Mouse (Mus musculus) MEL (cell line): ENCODE results near the gene Slc19a1. TPM values are rescaled to one million over a fixed set of nuclear protein-coding genes. Genes with fewer than 3 reads are reported as not detected.

ENCODE experiments used
- DNase-seq: peaks from one replicate; pipeline ENCODE4 v3.0.0; 2011; ENCODE audit warnings: low read depth, low spot score
- H3K27ac ChIP-seq: 2 replicates; pipeline ENCODE4 v1.5.1; 2012; ENCODE audit warnings: low read depth, mild to moderate bottlenecking, control low read depth, low read length, moderate library complexity; ENCODE audit not compliant: control insufficient read depth
- H3K27me3 ChIP-seq, 2 experiments: fragments of 150-350 bp in 1 of 2; sonication (generic) in 1 of 2; 2 replicates each; pipeline ENCODE4 v1.6.1; 2012; ENCODE audit warnings: low read length in 2 of 2, mild to moderate bottlenecking in 2 of 2, improper control_type of control experiment in 1 of 2, moderate library complexity in 1 of 2; ENCODE audit not compliant: insufficient read depth in 2 of 2, control insufficient read depth in 1 of 2
- H3K36me3 ChIP-seq, 2 experiments: 2 replicates each; pipeline ENCODE4 v1.6.1; 2012 to 2014; ENCODE audit warnings: low read length in 2 of 2, improper control_type of control experiment in 1 of 2, inconsistent platforms in 1 of 2, mild to moderate bottlenecking in 1 of 2; ENCODE audit not compliant: insufficient read depth in 2 of 2, control insufficient read depth in 1 of 2
- H3K4me1 ChIP-seq, 2 experiments: fragments of 150-350 bp in 1 of 2; sonication (generic) in 1 of 2; 2 replicates each; pipeline ENCODE4 v1.6.1; 2012; ENCODE audit warnings: low read length in 2 of 2, improper control_type of control experiment in 1 of 2, mild to moderate bottlenecking in 1 of 2; ENCODE audit not compliant: insufficient read depth in 2 of 2, control insufficient read depth in 1 of 2
- H3K4me3 ChIP-seq, 2 experiments: fragments of 150-350 bp in 1 of 2; sonication (generic) in 1 of 2; 2 replicates each; pipeline ENCODE4 v1.5.1; 2012; ENCODE audit warnings: low read depth in 2 of 2, low read length in 2 of 2, mild to moderate bottlenecking in 2 of 2, moderate library complexity in 2 of 2, control low read depth in 1 of 2, improper control_type of control experiment in 1 of 2; ENCODE audit not compliant: control insufficient read depth in 1 of 2, insufficient read depth in 1 of 2
- H3K79me2 ChIP-seq: 2 replicates; pipeline ENCODE4 v1.6.1; 2012; ENCODE audit warnings: mild to moderate bottlenecking, low read length, moderate library complexity; ENCODE audit not compliant: control insufficient read depth, poor library complexity, insufficient read depth
- H3K9ac ChIP-seq: 2 replicates; pipeline ENCODE4 v1.6.1; 2012; ENCODE audit warnings: low read depth, mild to moderate bottlenecking, control low read depth, low read length, moderate library complexity; ENCODE audit not compliant: control insufficient read depth, poor library complexity, severe bottlenecking
- H3K9me3 ChIP-seq: fragments of 150-350 bp; sonication (generic); replicated peaks from 2 replicates; pipeline ENCODE4 v1.6.1; 2012; ENCODE audit warnings: mild to moderate bottlenecking, low read length, improper control_type of control experiment, moderate library complexity; ENCODE audit not compliant: insufficient read depth
- BHLHE40 ChIP-seq: IDR thresholded peaks from 2 replicates; pipeline ENCODE4 v1.6.1; 2012; ENCODE audit warnings: low read depth, mild to moderate bottlenecking, inconsistent platforms, low read length, improper control_type of control experiment, borderline replicate concordance
- CHD1 ChIP-seq: IDR thresholded peaks from 2 replicates; pipeline ENCODE4 v1.6.1; 2012; ENCODE audit warnings: low read depth, mild to moderate bottlenecking, inconsistent platforms, low read length, improper control_type of control experiment
- CHD2 ChIP-seq: IDR thresholded peaks from 2 replicates; pipeline ENCODE4 v1.6.1; 2011; ENCODE audit warnings: low read length, improper control_type of control experiment
- CTCF ChIP-seq, 3 experiments: IDR thresholded peaks in 2 of 3; conservative IDR thresholded peaks in 1 of 3; 2 replicates each; pipeline ENCODE4 v1.5.1; 2011 to 2012; ENCODE audit warnings: low read length in 3 of 3, low read depth in 2 of 3, mild to moderate bottlenecking in 2 of 3, improper control_type of control experiment in 1 of 3, inconsistent platforms in 1 of 3, mixed read lengths in 1 of 3, moderate library complexity in 1 of 3; ENCODE audit not compliant: control insufficient read depth in 1 of 3, insufficient read depth in 1 of 3, poor library complexity in 1 of 3, severe bottlenecking in 1 of 3
- ELF1 ChIP-seq: IDR thresholded peaks from 2 replicates; pipeline ENCODE4 v1.6.1; 2014; ENCODE audit warnings: low read depth, mild to moderate bottlenecking, inconsistent platforms, low read length, improper control_type of control experiment, moderate library complexity
- EP300 ChIP-seq, 2 experiments: IDR thresholded peaks; 2 replicates each; pipeline ENCODE4 v1.6.1; 2011; ENCODE audit warnings: improper control_type of control experiment in 2 of 2, low read length in 2 of 2, low read depth in 1 of 2, mild to moderate bottlenecking in 1 of 2
- GATA1 ChIP-seq: IDR thresholded peaks from 2 replicates; pipeline ENCODE4 v1.6.1; 2011; ENCODE audit warnings: low read depth, low read length, improper control_type of control experiment
- HCFC1 ChIP-seq: IDR thresholded peaks from 2 replicates; pipeline ENCODE4 v1.6.1; 2012; ENCODE audit warnings: low read depth, mild to moderate bottlenecking, inconsistent platforms, low read length, improper control_type of control experiment, moderate library complexity
- JUND ChIP-seq: IDR thresholded peaks from 2 replicates; pipeline ENCODE4 v1.6.1; 2011; ENCODE audit warnings: low read depth, mild to moderate bottlenecking, improper control_type of control experiment, low read length
- MAFK ChIP-seq: IDR thresholded peaks from 2 replicates; pipeline ENCODE4 v1.6.1; 2011; ENCODE audit warnings: low read depth, mild to moderate bottlenecking, low read length, improper control_type of control experiment, borderline replicate concordance
- MAX ChIP-seq: IDR thresholded peaks from 2 replicates; pipeline ENCODE4 v1.6.1; 2011; ENCODE audit warnings: low read length, improper control_type of control experiment
- POLR2AphosphoS2 ChIP-seq: IDR thresholded peaks from 2 replicates; pipeline ENCODE4 v1.6.1; 2011; ENCODE audit warnings: low read length, improper control_type of control experiment
- POLR2AphosphoS5 ChIP-seq: IDR thresholded peaks from 2 replicates; pipeline ENCODE4 v1.6.1; 2012; ENCODE audit warnings: low read depth, borderline replicate concordance, mild to moderate bottlenecking, inconsistent platforms, low read length, moderate library complexity, mixed read lengths
- RAD21 ChIP-seq: IDR thresholded peaks from 2 replicates; pipeline ENCODE4 v1.6.1; 2011; ENCODE audit warnings: mild to moderate bottlenecking, low read depth, low read length, improper control_type of control experiment
- RCOR1 ChIP-seq: IDR thresholded peaks from 2 replicates; pipeline ENCODE4 v1.6.1; 2012; ENCODE audit warnings: low read depth, mild to moderate bottlenecking, inconsistent platforms, low read length, improper control_type of control experiment
- SMC3 ChIP-seq: IDR thresholded peaks from 2 replicates; pipeline ENCODE4 v1.6.1; 2011; ENCODE audit warnings: low read depth, low read length, improper control_type of control experiment
- TCF12 ChIP-seq: IDR thresholded peaks from 2 replicates; pipeline ENCODE4 v1.6.1; 2014; ENCODE audit warnings: low read depth, mild to moderate bottlenecking, inconsistent platforms, low read length, improper control_type of control experiment, moderate library complexity
- UBTF ChIP-seq: IDR thresholded peaks from 2 replicates; pipeline ENCODE4 v1.6.1; 2012; ENCODE audit warnings: low read depth, mild to moderate bottlenecking, inconsistent platforms, low read length, improper control_type of control experiment, moderate library complexity, borderline replicate concordance; ENCODE audit not compliant: insufficient read depth
- USF1 ChIP-seq: IDR thresholded peaks from 2 replicates; pipeline ENCODE4 v1.6.1; 2014; ENCODE audit warnings: low read depth, mild to moderate bottlenecking, inconsistent platforms, low read length, improper control_type of control experiment, moderate library complexity
- USF2 ChIP-seq, 2 experiments: IDR thresholded peaks; 2 replicates each; pipeline ENCODE4 v1.6.1; 2011 to 2012; ENCODE audit warnings: improper control_type of control experiment in 2 of 2, low read length in 2 of 2, borderline replicate concordance in 1 of 2, inconsistent platforms in 1 of 2, low read depth in 1 of 2, mild to moderate bottlenecking in 1 of 2; ENCODE audit not compliant: insufficient read depth in 1 of 2
- ZC3H11A ChIP-seq: IDR thresholded peaks from 2 replicates; pipeline ENCODE4 v1.6.1; 2012; ENCODE audit warnings: low read depth, mild to moderate bottlenecking, inconsistent platforms, low read length, improper control_type of control experiment
- ZKSCAN1 ChIP-seq: IDR thresholded peaks from 2 replicates; pipeline ENCODE4 v1.6.1; 2012; ENCODE audit warnings: low read depth, mild to moderate bottlenecking, inconsistent platforms, low read length, improper control_type of control experiment, moderate library complexity
- ZNF384 ChIP-seq: IDR thresholded peaks from 2 replicates; pipeline ENCODE4 v1.6.1; 2012; ENCODE audit warnings: low read depth, mild to moderate bottlenecking, inconsistent platforms, low read length, improper control_type of control experiment
- polyA plus RNA-seq, 2 experiments: library from polyadenylated mRNA; stranded (reverse) in 1 of 2; unstranded in 1 of 2; fragments of >175 nt in 1 of 2; fragments of >200 nt in 1 of 2; gene quantifications; 2 replicates each; pipeline versions ENCODE4 v1.2.1 to v1.2.4; 2012; ENCODE audit warnings: low replicate concordance in 2 of 2, low read depth in 1 of 2; ENCODE audit not compliant: insufficient read length in 2 of 2, insufficient read depth in 1 of 2, missing spikeins in 1 of 2
- total RNA-seq: library from RNA; depleted of rRNA; stranded (reverse); fragments of 300-350 nt; gene quantifications from 2 replicates; pipeline ENCODE4 v1.2.3, GENCODE M21; 2012

Gene Slc19a1
- total and polyA plus RNA-seq, 3 experiments: 65.3 to 86.4 TPM; not detected in 1

- TF ChIP-seq USF1: no peak
- TF ChIP-seq POLR2AphosphoS2: no peak
- TF ChIP-seq JUND: no peak
- TF ChIP-seq CHD2: no peak
- TF ChIP-seq, all 39 proteins: peak for 0
- no peak overlapping the region for H3K27ac ChIP-seq
- H3K36me3 ChIP-seq: no peaks in the 10 kb centered on the region
- DNase-seq: no peak
- H3K79me2 ChIP-seq: no peaks in the 10 kb centered on the region
- H3K4me3 ChIP-seq: no peak overlapping the region
- peaks cover 0 to 4% of the 10 kb centered on the region in 2 experiments; a peak in 2 of 4 replicates for H3K4me1 ChIP-seq
- no peaks in the 10 kb centered on the region for H3K9me3 ChIP-seq
- no peak overlapping the region for H3K9ac ChIP-seq
- peaks cover 3 to 8% of the 10 kb centered on the region in 2 experiments; a peak in 3 of 4 replicates for H3K27me3 ChIP-seq
Measured at GRCm38 (mm10) chr10:77017061-77017460, 15.0 kb upstream of the Slc19a1 start.

- TF ChIP-seq BHLHE40: no peak
- no peak for TF ChIP-seq SMC3
- TF ChIP-seq HCFC1: no peak
- peak in 1 of 3 experiments; percentile 27; a peak in 2 of 6 replicates for TF ChIP-seq CTCF (IDR thresholded peaks at IDR 0.05 in 2 of 3, conservative IDR thresholded peaks at IDR 0.05 in 1 of 3; ENCODE audit: control insufficient read depth in 1 of 3, insufficient read depth in 1 of 3, low read depth in 2 of 3, low read length in 3 of 3, poor library complexity in 1 of 3, severe bottlenecking in 1 of 3)
- TF ChIP-seq ELF1: no peak
- peaks cover 3 to 8% of the 10 kb centered on the region in 2 experiments; a peak in 3 of 4 replicates for H3K27me3 ChIP-seq
- H3K9me3 ChIP-seq: no peaks in the 10 kb centered on the region
- H3K9ac ChIP-seq: no peak overlapping the region
- H3K4me1 ChIP-seq: peaks cover 0 to 4% of the 10 kb centered on the region in 2 experiments; a peak in 2 of 4 replicates
- no peak overlapping the region for H3K4me3 ChIP-seq
- no peaks in the 10 kb centered on the region for H3K36me3 ChIP-seq
- no peaks in the 10 kb centered on the region for H3K79me2 ChIP-seq
- no peak for DNase-seq
- no peak overlapping the region for H3K27ac ChIP-seq
Measured at GRCm38 (mm10) chr10:77017662-77018061, 14.4 kb upstream of the Slc19a1 start.

- Histone ChIP-seq H3K4me1 (peaks cover 0 to 4% of the 10 kb centered on the region in 2 experiments; a peak in 2 of 4 replicates), H3K4me3 (no peak overlapping the region), H3K27me3 (peaks cover 3 to 7% of the 10 kb centered on the region in 2 experiments; a peak in 3 of 4 replicates), H3K9ac (no peak overlapping the region), H3K27ac (no peak overlapping the region), H3K79me2 (no peaks in the 10 kb centered on the region), H3K9me3 (no peaks in the 10 kb centered on the region), H3K36me3 (no peaks in the 10 kb centered on the region)
- peak; percentile 86 for DNase-seq
- peak; percentile 71; the same call in 1 of the 2 replicates for TF ChIP-seq TCF12
- TF ChIP-seq SMC3: peak; percentile 95
- peak; percentile 94 to 97 (median 96) for TF ChIP-seq CTCF (IDR thresholded peaks at IDR 0.05 in 2 of 3, conservative IDR thresholded peaks at IDR 0.05 in 1 of 3; ENCODE audit: control insufficient read depth in 1 of 3, insufficient read depth in 1 of 3, low read depth in 2 of 3, low read length in 3 of 3, poor library complexity in 1 of 3, severe bottlenecking in 1 of 3)
- peak; percentile 67 for TF ChIP-seq ZC3H11A
- TF ChIP-seq MAX: no peak
- TF ChIP-seq CHD1: no peak
- TF ChIP-seq RAD21: peak; percentile 93
- no peak for TF ChIP-seq MAFK
- TF ChIP-seq ZNF384: no peak
- TF ChIP-seq JUND: no peak
- no peak for TF ChIP-seq USF2 (IDR thresholded peaks at IDR 0.05; ENCODE audit: borderline replicate concordance in 1 of 2, insufficient read depth in 1 of 2, low read depth in 1 of 2, low read length in 2 of 2)
- TF ChIP-seq ELF1: 0 out of 2 replicates have a peak, but pooled peaks have one; percentile 13
- peak; percentile 54 to 62 for TF ChIP-seq EP300 (IDR thresholded peaks at IDR 0.05; ENCODE audit: low read depth in 1 of 2, low read length in 2 of 2)
- peak; percentile 58; the same call in 1 of the 2 replicates for TF ChIP-seq RCOR1
- no peak for TF ChIP-seq UBTF
- TF ChIP-seq POLR2AphosphoS5: no peak
- TF ChIP-seq GATA1: peak; percentile 68
- TF ChIP-seq ZKSCAN1: no peak
Measured at GRCm38 (mm10) chr10:77021399-77022052, 10.5 kb upstream of the Slc19a1 start.
